Mouse (Mus musculus) brain, adult 2 months (tissue): ENCODE data around the gene Phldb2.
A peak's percentile ranks its signal among the peaks of the same experiment; 100 is the strongest.

ENCODE experiments used
- DNase-seq: peaks from one replicate; pipeline ENCODE4 v3.0.0; 2011; ENCODE audit warnings: low read depth, low spot score

The Phldb2 gene

DNA sequence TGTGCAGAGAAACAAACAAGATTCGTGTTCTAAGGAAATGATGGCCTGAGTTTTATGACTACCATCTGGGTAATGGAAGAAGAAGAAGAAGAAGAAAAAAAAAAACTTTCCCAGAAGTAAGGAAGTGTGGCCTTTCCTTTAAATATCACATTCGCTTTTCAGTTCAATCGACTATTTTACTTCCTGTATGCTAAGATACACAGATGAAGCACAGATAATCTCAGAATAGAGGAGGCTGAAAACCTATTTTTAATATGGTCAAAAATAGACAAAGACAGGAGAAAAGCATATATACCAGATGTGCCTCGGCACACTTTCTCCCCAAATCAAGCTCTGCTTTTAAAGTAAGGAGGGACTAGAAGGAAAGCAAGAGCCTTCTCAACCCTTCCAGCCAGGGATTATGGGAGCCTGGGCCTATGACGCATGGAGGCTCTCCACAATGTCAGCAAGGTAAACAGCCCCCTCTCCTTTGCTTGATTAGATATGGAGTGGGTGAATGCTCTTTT, 158.2 kb downstream of the Phldb2 start:
- peak; percentile 55 for DNase-seq

GRCm38 (mm10) chr16:45792781-45793180, 160.6 kb downstream of the Phldb2 start:
- DNase-seq: no peak

- DNase-seq: peak; percentile 27
These were observed 162.1 kb downstream of the Phldb2 start for GRCm38 (mm10) chr16:45791286-45791685.

GRCm38 (mm10) chr16:45789311-45789710, 164.1 kb downstream of the Phldb2 start:
- no peak for DNase-seq

DNA sequence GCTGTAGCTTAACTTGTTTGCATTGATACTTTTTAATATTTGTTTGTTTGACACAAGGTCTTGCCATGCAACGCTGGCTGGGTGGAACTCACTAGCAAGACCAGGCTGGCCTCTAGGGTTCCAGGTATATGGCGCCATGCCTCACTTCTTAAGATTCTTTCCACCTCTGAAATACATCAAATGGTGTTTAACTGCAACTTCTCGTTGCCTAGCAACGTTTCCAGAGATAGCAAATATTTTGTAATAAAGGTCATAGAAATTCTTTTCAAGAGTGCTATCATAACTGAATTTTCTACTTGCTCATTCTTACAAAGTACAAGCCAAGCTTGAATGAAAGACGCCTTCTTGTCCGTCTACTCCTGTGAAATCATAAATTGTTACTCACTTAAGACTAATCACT, 165.7 kb downstream of the Phldb2 start:
- DNase-seq: no peak

GRCm38 (mm10) chr16:45786639-45787038, 166.8 kb downstream of the Phldb2 start:
- peak; percentile 63 for DNase-seq

DNA sequence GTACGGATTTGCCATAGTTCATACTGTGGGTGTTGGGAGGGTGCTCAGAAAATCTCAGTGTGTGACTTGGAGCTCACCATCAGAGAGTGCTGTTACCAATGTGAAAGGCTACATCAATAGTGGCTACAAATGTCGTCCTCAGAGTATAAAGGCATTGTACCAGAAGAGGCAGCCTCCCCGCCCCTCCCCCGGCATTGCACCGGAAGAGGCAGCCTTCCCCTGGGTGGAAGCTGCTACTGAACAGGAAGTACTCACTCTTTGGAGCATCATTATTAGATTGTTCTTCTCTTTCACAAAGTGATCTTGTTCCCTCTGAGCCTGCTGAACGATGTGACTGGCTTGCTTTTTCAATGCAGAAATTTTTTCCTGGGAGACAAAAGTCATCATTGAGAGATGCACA, 173.4 kb downstream of the Phldb2 start:
- no peak for DNase-seq

DNA sequence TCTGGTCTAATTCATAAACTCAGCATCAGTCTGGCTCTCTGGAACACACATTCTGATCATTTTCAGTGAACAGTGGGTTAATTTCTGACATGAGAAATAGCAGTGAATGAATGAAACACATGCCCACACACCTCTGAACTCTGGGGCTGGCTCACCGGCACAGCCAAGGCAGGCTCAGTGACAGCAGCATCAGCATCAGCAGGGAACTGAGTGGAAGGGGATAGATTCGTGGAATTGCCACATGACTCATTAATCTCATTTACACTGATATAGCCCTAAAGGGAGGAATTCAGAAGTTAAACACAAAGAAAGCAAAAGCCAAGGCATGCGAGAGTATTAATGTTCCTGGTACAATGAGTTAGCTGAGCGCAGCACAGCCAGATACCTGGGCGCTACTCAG, 178.6 kb downstream of the Phldb2 start:
- DNase-seq: no peak

DNA sequence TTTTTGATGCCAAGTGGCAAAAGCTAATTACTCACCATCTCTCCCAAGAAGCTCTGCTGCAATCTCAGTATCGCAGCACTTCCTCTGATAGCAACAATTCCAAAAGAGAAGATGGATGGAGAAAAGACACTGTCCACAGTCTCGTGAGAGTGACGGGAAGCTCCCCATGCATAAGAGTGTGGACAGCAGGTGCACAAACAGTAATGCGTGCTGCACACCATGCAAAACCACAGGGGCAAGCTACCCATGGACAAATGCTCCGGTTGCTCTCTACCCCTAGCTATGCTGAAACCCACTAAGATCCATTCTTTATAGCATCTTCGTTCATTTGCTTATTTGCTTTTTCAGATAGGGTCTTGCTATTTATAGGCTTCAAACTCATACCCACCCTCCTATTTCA, 182.5 kb downstream of the Phldb2 start:
- peak; percentile 60 for DNase-seq

DNA sequence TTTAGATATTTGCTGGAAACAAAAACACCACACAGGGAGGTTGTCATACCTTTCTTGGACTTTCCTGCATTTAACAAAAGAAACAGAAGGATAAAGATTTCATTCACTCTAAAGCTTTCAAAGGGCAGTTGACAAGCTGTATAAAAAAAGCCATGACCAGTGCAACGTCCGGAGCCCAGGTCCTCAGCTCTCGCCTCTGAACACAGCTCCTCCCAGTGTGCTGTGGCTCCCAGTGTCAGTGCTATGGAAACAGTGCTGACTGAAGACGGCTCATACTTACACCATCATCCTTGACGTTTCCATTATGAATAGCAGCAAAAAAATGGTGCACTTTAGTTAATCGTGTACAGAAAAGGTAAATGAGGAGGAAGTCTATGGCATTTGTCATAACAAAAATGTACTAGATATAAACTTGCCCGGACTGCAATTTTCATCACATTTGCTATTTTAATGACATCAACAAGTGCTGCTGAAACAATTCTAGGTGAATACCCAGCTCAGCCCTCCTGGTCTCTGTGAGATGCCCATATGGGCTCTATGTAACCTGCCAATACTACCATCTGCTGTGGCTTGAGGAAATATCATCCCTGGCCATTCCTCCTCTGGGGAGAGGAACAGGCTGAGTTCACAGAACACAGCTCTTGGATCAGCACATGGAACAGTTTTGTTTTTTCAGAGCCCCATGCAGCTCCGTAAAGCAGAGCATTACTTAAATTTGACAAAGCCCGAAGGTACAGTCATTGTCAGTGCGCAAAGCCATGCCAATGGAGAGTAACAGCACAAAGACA, 185.4 kb downstream of the Phldb2 start:
- DNase-seq: peak; percentile 97

DNA sequence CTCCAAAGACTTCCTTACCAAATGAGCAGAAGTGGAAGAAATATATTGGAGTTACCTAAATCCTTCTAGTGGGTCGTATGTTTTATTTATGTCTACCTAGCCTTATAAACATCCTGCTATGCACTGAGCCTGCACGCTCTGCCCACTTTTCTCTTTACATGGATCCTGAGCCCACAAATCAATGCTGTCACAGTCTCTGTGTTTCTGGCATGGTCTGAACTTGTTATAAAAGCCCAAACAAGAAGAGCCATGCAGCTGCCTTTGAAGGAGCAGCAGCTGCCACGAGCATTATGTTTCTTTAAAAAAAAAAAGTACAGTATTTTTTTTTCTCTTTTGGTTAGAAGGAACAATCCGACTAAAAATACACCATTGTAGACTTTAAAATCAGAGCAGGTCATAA, 186.0 kb downstream of the Phldb2 start:
- no peak for DNase-seq

- no peak for DNase-seq
These were observed 187.4 kb downstream of the Phldb2 start for GRCm38 (mm10) chr16:45765801-45766494.

GRCm38 (mm10) chr16:45765102-45765501, 188.3 kb downstream of the Phldb2 start:
- no peak for DNase-seq

DNA sequence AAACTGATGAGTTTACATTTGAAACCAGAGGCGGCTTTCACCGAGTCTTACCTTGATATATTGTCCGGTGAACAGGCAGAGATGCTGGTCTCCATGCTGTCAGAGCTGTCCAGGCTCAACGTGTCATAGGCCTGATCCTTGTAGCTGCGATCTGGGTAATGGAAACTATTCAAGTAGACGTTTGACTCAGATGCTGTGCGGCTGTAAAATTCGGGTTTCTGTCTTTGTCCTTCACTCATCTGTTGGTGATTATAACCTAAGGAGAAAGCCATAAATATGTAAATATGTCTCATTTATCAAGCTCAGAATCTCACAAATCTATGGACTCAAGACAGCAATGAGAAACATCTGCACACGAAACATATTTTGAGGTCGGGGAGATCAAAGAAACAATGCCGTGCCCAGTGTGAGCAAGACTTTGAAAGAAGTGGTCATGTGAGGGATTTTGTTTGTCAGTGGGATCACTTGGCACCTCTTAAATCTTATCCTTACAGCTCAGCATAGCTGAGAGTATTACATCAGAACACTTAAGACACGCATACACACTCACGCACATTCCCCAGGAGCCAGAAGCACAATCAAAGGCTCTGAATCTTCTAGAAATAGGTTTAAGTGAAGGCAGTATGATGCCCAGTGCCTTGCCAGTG, 190.4 kb downstream of the Phldb2 start:
- DNase-seq: no peak

- DNase-seq: no peak
These were observed 192.0 kb downstream of the Phldb2 start for GRCm38 (mm10) chr16:45761425-45761824.

DNA sequence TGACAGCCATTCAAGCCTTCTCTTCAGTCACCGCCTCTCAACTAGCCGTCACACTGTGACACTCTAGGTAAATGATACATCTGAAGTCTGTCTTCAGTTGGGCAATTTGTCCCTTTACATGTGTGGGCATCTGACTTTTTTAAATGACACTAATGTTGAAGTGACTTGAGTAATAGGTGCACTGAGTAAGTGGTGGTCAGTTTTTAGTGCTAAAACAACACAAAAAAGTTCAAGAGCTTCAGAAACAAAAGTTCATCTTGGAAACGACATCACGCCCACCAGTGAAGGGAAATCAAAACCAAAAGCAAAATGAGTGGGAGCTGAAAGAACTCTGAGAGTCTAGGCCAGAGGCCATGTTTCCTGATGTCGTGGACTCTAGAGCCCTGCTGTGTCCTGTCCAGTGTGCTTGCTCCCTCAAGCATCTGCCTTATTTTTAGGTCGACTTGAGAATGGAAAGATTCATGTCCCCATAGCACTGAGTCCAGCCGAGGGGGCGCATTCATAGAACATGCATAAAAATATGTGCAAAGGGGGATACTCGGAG, 194.6 kb downstream of the Phldb2 start:
- no peak for DNase-seq

- no peak for DNase-seq
These were observed 195.8 kb downstream of the Phldb2 start for GRCm38 (mm10) chr16:45757421-45758078.

DNA sequence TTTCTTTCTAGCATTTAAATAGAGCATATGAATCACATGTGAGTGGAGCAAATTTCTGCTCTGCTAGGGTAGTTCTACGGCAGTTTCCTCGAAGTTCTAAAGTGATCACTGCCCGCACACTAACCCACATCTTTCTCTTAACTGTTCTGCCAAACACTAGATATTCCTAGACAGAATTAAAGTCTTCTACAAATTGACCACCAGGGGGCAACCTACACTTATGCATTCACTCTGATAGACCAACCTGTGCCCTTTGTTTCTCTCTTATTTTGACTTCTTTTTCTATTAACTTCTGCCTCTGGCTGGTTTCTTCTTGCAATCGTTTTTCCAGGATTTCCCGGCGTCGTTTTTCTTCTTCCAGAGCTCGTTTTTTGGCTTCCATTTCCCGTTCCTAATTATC, 196.5 kb downstream of the Phldb2 start:
- peak; percentile 81 for DNase-seq

- no peak for DNase-seq
These were observed 209.7 kb downstream of the Phldb2 start for GRCm38 (mm10) chr16:45743591-45744144.

DNA sequence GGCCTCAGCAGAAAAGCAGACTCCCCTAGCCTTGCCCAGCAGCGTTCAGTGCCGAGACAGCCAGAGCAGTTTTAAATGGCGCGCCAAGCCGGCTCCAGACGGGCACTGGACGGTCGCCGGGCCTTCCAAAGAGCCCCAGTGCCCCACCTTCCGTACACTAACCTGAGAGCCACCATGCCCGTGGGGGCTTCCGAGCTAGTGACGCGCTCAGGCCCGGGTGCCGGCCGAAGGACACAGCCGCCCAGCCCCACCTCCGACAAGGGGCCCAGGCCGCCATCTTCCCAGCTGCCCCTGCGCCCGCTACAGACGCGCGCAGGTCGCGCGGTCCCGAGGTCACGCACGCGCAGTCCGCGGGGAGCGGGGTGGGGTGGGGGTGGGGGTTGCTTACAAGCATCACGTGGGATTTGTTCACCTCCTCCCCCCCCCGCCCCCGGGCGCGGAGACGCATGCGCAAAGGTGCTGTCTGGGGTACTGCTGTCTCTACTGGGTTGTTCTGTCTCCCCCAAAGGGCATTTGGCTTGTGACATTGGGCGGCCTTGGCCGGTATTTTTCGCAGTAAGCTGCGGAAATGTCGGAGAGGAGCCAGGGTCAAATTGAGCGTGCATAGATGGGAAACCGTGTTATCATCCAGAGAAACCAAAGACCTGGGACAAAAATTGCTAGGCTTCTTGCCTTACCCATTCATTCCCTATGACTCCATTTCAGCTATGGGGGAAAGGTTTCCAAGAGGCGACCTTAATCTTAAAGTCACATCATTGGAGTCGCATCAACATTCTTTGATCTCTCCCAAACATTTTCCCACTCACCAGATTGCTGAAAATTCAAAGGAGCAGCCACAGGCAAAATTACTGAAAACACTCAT, 210.6 kb downstream of the Phldb2 start, which contains the start of gene Abhd10:
Gene Abhd10 (minus strand): TSS at position 341 of the 862 bp plus-strand sequence.
- DNase-seq: peak; percentile 97
